Mouse (Mus musculus) C2C12 (cell line): ENCODE measurements around the gene Cfap99.

Source experiments
- CTCF ChIP-seq: IDR thresholded peaks from one replicate; pipeline ENCODE4 v1.5.1; 2011; ENCODE audit not compliant: control insufficient read depth, insufficient read depth, insufficient read length
- MAX ChIP-seq: IDR thresholded peaks from one replicate; pipeline ENCODE4 v1.6.1; 2011; ENCODE audit warnings: mild to moderate bottlenecking, control low read depth
- USF1 ChIP-seq: IDR thresholded peaks from one replicate; pipeline ENCODE4 v1.6.1; 2011; ENCODE audit warnings: low read depth, mild to moderate bottlenecking, control low read depth, moderate library complexity

DNA sequence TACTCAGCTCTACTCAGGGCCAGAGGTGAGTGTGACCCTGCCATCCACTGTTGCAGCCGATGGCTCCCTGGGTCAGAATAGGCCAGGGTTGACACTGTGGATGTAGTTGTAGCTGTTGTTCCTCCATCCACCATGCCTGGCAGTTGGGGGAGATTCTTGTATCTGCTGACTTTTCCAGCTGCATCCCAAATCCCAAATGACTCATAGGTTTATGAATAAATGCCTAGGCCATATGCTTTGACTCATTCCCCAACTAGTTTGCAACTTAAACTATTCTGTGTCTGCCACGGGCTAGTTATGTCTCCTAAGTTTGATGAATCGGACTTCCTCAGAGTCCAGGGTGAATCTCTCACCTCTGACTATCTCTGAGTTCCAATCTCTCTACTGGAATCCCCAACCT is 71.9 kb downstream of the Cfap99 start:
- TF ChIP-seq CTCF = no peak
- no peak for TF ChIP-seq USF1
- no peak for TF ChIP-seq MAX
